Mouse (Mus musculus) embryonic facial prominence, embryonic 10.5 days (tissue): Measurements from ENCODE around the gene Fermt3. TPM values are rescaled to one million over a fixed set of nuclear protein-coding genes. Genes with fewer than 3 reads are reported as not detected.

Experiments
- DNase-seq: peaks from one replicate; pipeline ENCODE4 v3.0.0-alpha.2; 2017; ENCODE audit warnings: low spot score
- H3K27ac ChIP-seq: fragments of 300-500 bp; sonication (generic); replicated peaks from 2 replicates; pipeline ENCODE4 v1.5.1; 2016; ENCODE audit warnings: mild to moderate bottlenecking
- H3K27me3 ChIP-seq: fragments of 300-500 bp; sonication (generic); replicated peaks from 2 replicates; pipeline ENCODE4 v1.6.1; 2016; ENCODE audit warnings: low read depth, mild to moderate bottlenecking; ENCODE audit not compliant: poor library complexity, severe bottlenecking
- H3K36me3 ChIP-seq: fragments of 300-500 bp; sonication (generic); replicated peaks from 2 replicates; pipeline ENCODE4 v1.6.1; 2016; ENCODE audit warnings: mild to moderate bottlenecking, moderate library complexity
- H3K4me1 ChIP-seq: fragments of 300-500 bp; sonication (generic); 2 replicates; pipeline ENCODE4 v1.6.1; 2016
- H3K4me3 ChIP-seq: fragments of 300-500 bp; sonication (generic); 2 replicates; pipeline ENCODE4 v1.5.1; 2016; ENCODE audit warnings: mild to moderate bottlenecking, moderate library complexity
- H3K9me3 ChIP-seq: fragments of 300-500 bp; sonication (generic); 2 replicates; pipeline ENCODE4 v1.6.1; 2016; ENCODE audit warnings: mild to moderate bottlenecking
- WGBS: fragments of 180-500 bp; shearing (Covaris S2); methylation state at CpG from one replicate; pipeline ENCODE4 v1.1.7; 2016; 5-methylcytosine and 5-hydroxymethylcytosine counted together
- polyA plus RNA-seq: library from polyadenylated mRNA; unstranded; fragments of >200 nt; fragmentation: Nextera tagmentation; extraction: Ambion mirVana; gene quantifications from 2 replicates; pipeline ENCODE4 v1.2.1, GENCODE M21; 2016

The Fermt3 gene
- polyA plus RNA-seq, 1 experiment from 2014 or later: 8.0 TPM

DNA sequence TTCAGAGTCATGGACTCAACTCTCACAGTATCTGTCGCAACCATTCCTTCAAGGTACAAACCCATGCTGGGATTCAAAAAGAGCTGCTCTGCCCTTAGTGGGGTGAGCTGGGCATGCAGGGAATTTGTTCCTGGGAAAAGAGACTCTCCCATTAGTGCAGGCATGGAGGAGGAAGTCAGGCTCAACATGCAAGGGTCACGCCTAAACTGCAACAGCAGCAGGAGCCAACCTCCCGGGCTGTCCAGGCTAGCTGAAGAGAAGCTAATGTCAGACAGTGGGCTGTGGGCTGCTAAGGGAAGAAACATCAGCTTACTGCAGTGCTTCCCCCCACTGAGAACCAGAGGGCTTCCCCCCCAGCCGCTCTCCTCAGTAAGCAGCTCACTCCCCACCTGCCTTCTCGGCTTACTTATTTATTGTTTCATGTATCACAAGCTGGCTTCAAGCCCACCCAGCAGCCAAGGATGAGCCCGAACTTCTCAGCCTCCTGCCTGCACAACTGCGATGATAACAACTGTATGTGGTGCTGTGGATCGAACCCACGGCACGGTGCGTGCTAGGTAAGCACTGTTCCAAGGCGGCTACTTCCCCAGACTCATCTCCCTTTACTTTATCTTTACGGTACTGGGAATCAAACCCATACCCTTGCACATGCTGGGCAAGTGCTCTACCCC lies 46.9 kb downstream of the Fermt3 start:
- 80% methylated on average over 13 of the region's 13 CpGs for WGBS
- no peak for DNase-seq
- Histone ChIP-seq H3K4me1 (peaks cover 79% of the 10 kb centered on the region), H3K4me3 (0 out of 2 replicates have a peak overlapping the region, but pooled peaks have one; percentile 19), H3K9me3 (no peaks in the 10 kb centered on the region), H3K27me3 (peaks cover 12% of the 10 kb centered on the region), H3K27ac (peak overlapping the region; percentile 52; the same call in 1 of the 2 replicates), H3K36me3 (peaks cover 15% of the 10 kb centered on the region)

DNA sequence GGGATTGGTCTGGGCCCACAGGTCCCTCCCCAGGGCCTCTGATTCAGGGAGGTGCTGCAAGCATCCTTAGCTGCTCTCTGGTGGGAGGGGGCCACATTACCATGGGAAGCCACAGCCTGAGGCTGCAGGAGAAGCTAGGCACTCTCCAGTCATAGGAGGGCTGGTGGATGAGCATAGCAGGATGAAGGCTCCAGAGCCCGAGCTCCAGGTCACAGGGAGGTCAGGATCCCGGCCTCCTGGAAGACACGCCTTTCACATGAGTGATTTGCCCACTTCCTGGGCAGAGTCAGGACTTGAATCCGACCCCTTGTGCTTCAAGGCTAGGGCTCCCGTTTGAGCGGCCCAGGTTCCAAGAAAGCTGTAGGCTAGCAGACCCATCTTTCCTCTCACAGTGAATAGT lies 47.6 kb downstream of the Fermt3 start:
- Histone ChIP-seq H3K9me3 (no peaks in the 10 kb centered on the region), H3K36me3 (peaks cover 9% of the 10 kb centered on the region), H3K27me3 (peaks cover 12% of the 10 kb centered on the region), H3K27ac (peak overlapping the region; percentile 52; the same call in 1 of the 2 replicates), H3K4me3 (peak overlapping the region; percentile 2; the same call in 1 of the 2 replicates), H3K4me1 (peaks cover 71% of the 10 kb centered on the region)
- DNase-seq: no peak
- WGBS: 30% methylated on average over 6 of the region's 6 CpGs

DNA sequence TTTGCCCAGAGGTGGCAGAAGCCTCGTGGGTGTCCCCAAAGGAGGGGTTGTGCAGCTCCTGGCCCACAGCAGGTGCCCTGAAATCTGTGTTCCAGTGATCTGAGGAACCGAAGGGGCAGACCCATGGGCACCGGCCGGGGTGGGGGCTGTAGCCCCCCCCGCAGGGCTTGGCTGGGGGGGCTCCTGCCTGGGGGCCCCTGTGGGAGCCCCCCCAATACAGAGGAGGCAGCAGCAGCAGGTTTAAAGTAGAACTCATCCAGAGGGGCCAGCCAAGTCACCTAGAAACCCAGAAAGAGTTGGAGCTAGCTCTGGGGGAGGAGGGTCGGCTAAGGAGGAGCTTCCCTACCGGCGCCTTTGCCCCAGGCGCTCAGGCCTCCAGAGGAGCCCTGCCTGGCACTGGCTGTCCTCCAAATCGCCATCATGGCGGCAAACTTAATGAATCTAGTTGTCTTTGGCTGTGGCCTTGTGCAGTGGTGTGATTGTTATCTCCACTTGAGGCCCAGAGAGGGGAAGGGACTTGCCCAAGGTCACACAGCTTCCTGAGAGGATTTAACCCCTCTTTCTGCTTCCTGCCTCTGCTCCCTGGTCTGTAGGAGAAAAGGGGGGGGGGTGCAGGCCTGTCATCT lies 48.7 kb downstream of the Fermt3 start:
- Histone ChIP-seq H3K4me1 (peaks cover 61% of the 10 kb centered on the region), H3K27ac (peak overlapping the region; percentile 84), H3K9me3 (no peaks in the 10 kb centered on the region), H3K27me3 (peaks cover 12% of the 10 kb centered on the region), H3K4me3 (peak overlapping the region; percentile 69), H3K36me3 (peaks cover 12% of the 10 kb centered on the region)
- no peak for DNase-seq
- 17% methylated on average over 11 of the region's 11 CpGs for WGBS

DNA sequence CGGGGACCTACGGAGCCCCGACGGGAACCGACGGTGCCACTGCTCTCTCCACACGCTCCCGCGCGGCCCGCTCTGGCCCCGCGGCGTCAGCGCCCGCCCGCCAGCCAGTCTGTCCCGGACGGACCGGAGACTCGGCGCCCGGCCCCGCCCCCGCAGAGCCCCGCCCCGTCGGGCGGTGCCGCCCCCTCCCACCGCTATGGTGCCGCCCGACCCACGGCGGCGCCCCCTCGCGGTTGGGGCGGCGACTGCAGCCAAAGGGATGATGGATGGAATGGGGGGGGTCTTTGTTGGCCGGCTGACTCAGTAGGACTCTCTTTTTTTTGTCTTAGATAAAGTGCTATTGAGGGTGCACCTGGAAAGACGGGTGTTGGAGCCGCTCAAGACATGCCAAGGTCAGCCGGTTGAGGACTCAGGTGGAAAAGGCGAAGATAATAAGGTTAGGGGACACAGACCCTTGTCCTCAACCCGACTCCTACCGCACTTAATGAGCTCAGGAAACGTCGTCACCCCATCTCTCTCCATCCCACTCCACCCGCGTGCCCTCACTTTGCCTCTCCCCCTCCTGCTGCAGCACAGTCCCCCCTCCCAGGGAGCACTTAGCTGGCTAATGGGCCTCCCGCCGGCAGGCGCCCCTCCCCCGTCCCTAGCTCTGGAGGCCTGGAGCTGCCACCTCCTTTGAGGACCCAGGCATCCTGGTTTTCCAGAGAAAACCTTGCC lies 49.4 kb downstream of the Fermt3 start:
- Histone ChIP-seq H3K36me3 (peaks cover 19% of the 10 kb centered on the region), H3K27me3 (peaks cover 12% of the 10 kb centered on the region), H3K4me3 (peak overlapping the region; percentile 69), H3K4me1 (peaks cover 61% of the 10 kb centered on the region), H3K27ac (peak overlapping the region; percentile 84), H3K9me3 (no peaks in the 10 kb centered on the region)
- peak; percentile 86 for DNase-seq
- WGBS: under 1% methylated on average over 55 of the region's 55 CpGs

DNA sequence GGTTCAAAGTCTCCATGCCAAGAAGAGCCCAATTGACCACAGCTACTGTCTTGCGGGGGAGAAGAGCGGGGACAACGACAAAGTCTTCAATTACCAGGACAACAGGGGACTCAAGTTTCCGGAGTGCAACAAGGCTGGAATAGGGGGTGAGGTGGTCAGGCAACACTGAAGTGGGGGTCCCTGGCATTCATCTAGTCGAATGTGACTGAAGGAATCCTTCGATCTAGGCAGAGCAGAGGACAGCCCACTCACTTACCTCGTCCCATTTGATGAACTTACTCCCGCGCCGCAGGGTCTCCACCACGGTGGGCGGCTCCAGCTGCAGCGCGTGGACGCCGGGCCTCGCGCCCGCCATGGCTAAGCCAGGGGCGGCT lies 50.0 kb downstream of the Fermt3 start:
- Histone ChIP-seq H3K27ac (peak overlapping the region; percentile 84), H3K4me3 (peak overlapping the region; percentile 69), H3K9me3 (no peaks in the 10 kb centered on the region), H3K36me3 (peaks cover 25% of the 10 kb centered on the region), H3K4me1 (peaks cover 61% of the 10 kb centered on the region), H3K27me3 (peaks cover 12% of the 10 kb centered on the region)
- 0% methylated on average over 20 of the region's 20 CpGs for WGBS
- DNase-seq: no peak

- H3K9me3 ChIP-seq: no peaks in the 10 kb centered on the region
- peak overlapping the region; percentile 84; the same call in 1 of the 2 replicates for H3K27ac ChIP-seq
- H3K4me1 ChIP-seq: peaks cover 56% of the 10 kb centered on the region
- H3K4me3 ChIP-seq: peak overlapping the region; percentile 69
- peak; percentile 39 for DNase-seq
- H3K36me3 ChIP-seq: peaks cover 31% of the 10 kb centered on the region
- H3K27me3 ChIP-seq: peaks cover 12% of the 10 kb centered on the region
- 11% methylated on average over 15 of the region's 15 CpGs for WGBS
These were observed 50.6 kb downstream of the Fermt3 start for GRCm38 (mm10) chr19:6968491-6969271.

DNA sequence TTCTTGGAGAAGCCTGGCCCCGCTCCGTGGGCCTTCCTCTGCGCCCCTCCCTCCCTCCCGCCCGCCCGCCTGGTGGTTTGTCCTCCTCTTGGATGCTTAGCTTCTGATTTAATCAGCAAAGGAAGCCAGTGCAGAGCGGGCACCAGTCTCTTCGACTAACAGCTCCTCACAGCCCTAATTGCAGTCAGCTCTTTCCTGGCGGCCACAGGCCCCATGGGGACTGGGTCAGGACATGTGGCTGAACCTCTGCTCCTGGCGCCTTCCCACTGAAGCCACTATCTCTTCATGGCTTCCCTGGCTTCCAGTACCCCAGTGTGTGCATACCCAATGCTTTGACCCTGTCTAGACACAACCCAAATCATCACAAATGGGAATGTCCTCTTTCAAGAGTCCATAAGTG lies 62.8 kb downstream of the Fermt3 start:
- WGBS: 78% methylated on average over 10 of the region's 10 CpGs
- DNase-seq: no peak
- H3K4me1 ChIP-seq: peaks cover 16% of the 10 kb centered on the region
- H3K9me3 ChIP-seq: no peaks in the 10 kb centered on the region
- no peak overlapping the region for H3K4me3 ChIP-seq
- H3K36me3 ChIP-seq: peaks cover 77% of the 10 kb centered on the region
- no peaks in the 10 kb centered on the region for H3K27me3 ChIP-seq
- H3K27ac ChIP-seq: no peak overlapping the region

DNA sequence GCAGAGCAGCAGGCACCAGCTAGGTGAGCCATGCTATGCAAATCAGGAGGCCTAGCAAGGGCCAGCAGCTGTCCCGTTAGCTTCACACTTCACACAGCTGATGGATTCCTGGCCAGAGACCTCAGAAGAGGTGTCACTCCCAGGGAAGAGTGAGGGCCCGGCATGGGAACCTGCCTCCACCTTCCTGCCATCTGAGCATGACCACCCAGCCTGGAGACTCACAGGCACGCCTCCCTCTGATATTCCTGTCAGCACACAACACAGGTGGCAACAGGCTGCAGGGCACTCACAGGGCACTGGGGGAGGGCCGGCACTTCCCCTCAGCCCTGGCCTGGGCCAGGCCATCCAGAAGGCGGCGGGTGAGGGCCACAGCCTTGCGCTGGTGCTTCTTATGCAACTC lies 63.8 kb downstream of the Fermt3 start:
- H3K4me3 ChIP-seq: 0 out of 2 replicates have a peak overlapping the region, but pooled peaks have one; percentile 1
- H3K27ac ChIP-seq: no peak overlapping the region; the same call in 1 of the 2 replicates
- peaks cover 69% of the 10 kb centered on the region for H3K36me3 ChIP-seq
- H3K9me3 ChIP-seq: no peaks in the 10 kb centered on the region
- DNase-seq: no peak
- 87% methylated on average over 7 of the region's 7 CpGs for WGBS
- peaks cover 19% of the 10 kb centered on the region for H3K4me1 ChIP-seq
- H3K27me3 ChIP-seq: no peaks in the 10 kb centered on the region

DNA sequence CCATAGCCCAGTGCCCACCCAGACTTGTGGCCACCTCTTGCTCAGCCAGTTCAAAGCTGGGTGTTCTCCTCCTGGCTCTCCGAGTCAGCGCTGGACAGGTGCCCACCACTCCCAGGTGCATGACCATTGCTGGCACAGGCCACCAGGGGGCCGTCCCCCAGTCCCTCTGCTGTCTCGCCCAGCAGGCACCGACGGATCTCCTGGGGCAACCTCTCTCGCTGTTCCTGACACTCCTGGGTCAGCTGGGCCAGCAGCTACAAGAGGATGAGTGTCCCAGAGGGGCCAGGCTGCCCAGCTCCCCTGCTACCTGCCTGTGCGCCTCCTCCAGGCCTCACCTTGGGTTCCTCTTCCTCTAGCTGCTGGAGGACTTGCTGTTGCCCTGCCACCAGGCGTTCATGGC lies 65.2 kb downstream of the Fermt3 start:
- no peak overlapping the region for H3K27ac ChIP-seq
- H3K36me3 ChIP-seq: peaks cover 62% of the 10 kb centered on the region
- peak; percentile 57 for DNase-seq
- 69% methylated on average over 9 of the region's 9 CpGs for WGBS
- H3K27me3 ChIP-seq: no peaks in the 10 kb centered on the region
- H3K4me1 ChIP-seq: peaks cover 32% of the 10 kb centered on the region
- no peak overlapping the region for H3K4me3 ChIP-seq
- H3K9me3 ChIP-seq: no peaks in the 10 kb centered on the region

DNA sequence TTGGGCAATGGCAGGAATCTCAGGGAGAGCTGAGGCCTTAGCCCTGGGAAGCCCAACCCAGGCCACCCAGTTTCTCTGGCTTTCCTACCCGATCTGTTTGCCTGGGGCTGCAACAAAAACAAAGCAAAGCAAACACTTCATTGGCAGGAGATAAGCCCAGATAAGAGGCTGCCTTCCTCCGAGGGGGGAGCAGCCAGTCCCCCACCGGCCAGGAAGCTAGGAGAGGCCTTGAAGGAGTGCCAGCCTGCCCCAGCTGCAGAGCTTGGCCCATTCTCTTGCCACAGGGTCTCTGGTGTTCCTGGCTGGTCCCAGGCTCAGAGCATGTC lies 66.6 kb downstream of the Fermt3 start:
- peak overlapping the region; percentile 65; the same call in 1 of the 2 replicates for H3K27ac ChIP-seq
- H3K4me3 ChIP-seq: peak overlapping the region; percentile 70
- peaks cover 50% of the 10 kb centered on the region for H3K36me3 ChIP-seq
- 17% methylated on average over 3 of the region's 3 CpGs for WGBS
- peaks cover 32% of the 10 kb centered on the region for H3K4me1 ChIP-seq
- H3K27me3 ChIP-seq: no peaks in the 10 kb centered on the region
- H3K9me3 ChIP-seq: no peaks in the 10 kb centered on the region
- DNase-seq: no peak

DNA sequence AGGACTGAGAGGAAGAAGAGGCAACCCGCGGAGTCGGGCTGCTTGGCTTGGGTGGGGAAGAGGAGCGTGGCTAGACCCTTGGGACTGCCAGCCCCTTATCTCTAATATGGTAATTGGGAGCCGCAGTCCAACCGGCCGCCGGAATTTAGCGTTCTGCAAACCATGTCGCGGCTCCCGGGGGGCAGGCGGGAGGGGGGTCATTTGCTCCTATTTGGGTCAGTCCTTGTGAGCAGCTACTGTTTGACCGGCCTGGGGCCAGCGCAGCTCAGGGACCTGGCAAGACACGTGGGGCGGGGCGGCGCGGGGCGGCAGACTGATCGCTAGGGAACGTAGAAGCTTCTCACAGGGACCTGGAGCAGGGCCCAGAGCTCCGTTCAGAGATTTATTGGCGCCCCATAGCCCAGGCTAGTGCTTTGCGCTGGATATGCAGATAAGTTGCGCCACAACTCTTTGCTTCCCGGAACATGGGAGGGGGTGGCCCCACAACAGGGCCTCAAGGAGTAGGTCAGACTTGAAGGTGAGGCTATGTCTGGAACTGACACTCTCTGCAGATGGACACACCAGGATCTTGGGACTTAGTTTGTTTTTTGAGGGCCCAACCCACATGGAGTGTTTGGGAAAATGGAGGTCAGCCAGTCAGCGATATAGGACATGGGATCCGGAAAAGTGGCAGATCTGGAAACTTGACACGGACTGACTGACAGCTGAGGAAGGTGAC lies 67.1 kb downstream of the Fermt3 start:
- H3K4me1 ChIP-seq: peaks cover 32% of the 10 kb centered on the region
- no peaks in the 10 kb centered on the region for H3K27me3 ChIP-seq
- H3K4me3 ChIP-seq: peak overlapping the region; percentile 70
- 2% methylated on average over 31 of the region's 31 CpGs for WGBS
- peak; percentile 69 for DNase-seq
- no peaks in the 10 kb centered on the region for H3K9me3 ChIP-seq
- H3K36me3 ChIP-seq: peaks cover 45% of the 10 kb centered on the region
- peak overlapping the region; percentile 93 for H3K27ac ChIP-seq
